Mouse (Mus musculus): Measurements from ENCODE around the gene Lrrc30. TPM values are rescaled to one million over a fixed set of nuclear protein-coding genes. Genes with fewer than 3 reads are reported as not detected.

Gene Lrrc30
- not detected in 2 replicates for polyA plus RNA-seq (2012)

DNA sequence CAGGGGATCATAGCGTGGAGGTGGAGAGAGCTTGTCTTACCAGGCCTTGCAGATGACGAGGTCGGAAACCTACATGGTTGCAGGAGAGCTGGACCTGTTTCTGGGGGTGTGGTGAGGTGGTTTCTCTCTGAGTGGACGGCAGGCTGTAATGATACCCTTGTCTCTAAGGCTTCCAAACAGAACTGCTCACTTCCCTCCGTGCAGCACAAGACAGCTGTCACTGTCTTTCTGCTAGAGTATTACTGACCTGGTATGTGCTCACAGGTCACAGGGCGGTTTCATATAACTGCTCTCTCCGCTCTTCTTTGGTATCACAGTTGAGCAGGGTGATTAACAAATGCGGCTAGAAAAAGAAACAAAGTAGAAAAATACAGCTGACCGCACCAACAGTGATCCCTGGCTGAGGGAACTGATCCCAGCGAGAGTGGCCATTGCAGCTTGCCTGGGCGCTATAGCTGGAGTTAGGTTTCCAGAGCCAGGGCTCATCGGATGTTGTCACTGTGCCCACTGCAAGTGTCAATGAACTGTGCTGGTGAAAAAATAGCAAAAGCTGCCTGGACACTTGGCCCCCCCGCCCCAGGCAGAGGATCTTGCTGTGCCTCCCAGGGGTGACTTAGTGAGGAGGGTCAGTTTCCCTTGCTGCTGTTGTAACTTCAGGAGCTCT, at the start of gene Lrrc30:
TSS of gene Lrrc30 (minus strand) at position 48 of the 664 bp plus-strand sequence.
- Histone ChIP-seq H3K36me3 (ENCODE audit: control insufficient read depth) (no peaks in the 10 kb centered on the region), H3K27me3 (ENCODE audit: control insufficient read depth) (no peaks in the 10 kb centered on the region), H3K9me3 (ENCODE audit: control insufficient read depth, low read length) (peaks cover 16% of the 10 kb centered on the region), H3K4me1 (ENCODE audit: control insufficient read depth) (no peaks in the 10 kb centered on the region), H3K4me3 (replicated peaks) (no peak within 1 kb of the TSS)
- TF ChIP-seq TAL1 (IDR thresholded peaks at IDR 0.05; ENCODE audit: low read length), result no peak

DNA sequence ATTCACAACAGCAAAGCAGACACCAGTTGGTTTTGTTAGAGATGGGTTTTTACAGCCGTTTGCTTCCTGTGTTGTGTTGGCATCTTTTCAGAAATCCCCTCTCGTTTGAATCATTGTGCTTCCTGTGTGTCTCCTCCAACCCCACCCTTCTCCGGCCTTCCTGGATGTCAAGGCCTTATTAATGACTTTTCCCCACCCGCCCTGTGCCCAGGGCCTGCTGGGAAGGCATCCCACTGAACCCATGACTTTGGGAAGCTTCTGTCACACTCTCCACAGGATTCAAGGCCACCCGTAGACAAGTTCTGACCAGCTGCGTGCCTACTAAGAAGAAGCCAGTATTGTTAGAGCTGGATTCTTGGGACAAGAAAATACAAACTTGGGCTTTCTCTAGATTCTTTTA, 48.6 kb upstream of the Lrrc30 start:
- H3K36me3 ChIP-seq (ENCODE audit: control insufficient read depth), result no peaks in the 10 kb centered on the region
- H3K4me3 ChIP-seq (replicated peaks), result no peak overlapping the region
- H3K4me1 ChIP-seq (ENCODE audit: control insufficient read depth), result no peaks in the 10 kb centered on the region
- no peaks in the 10 kb centered on the region for H3K27me3 ChIP-seq (ENCODE audit: control insufficient read depth)
- no peaks in the 10 kb centered on the region for H3K9me3 ChIP-seq (ENCODE audit: control insufficient read depth, low read length)
- TF ChIP-seq GATA1 (IDR thresholded peaks at IDR 0.05; ENCODE audit: low read length) (no peak), TAL1 (IDR thresholded peaks at IDR 0.05; ENCODE audit: low read length) (no peak)

DNA sequence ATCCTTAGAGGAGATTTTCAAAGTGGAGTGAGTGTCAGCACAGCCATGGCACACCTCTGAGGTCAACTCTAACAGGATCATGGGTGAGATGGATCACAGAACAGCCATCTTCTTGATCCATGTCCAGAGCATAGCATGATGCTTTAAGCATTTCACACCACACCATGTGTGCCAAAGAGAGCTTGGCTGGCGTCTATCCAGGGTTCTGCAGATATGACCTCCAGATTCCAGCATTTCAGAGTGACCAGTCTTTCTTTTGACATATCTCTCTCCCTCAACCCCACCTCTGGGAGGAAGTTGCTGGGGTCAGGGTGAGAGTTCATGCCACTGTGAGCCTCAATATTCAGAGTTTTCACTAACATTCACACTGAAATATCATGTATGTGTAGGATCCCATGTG, 46.1 kb upstream of the Lrrc30 start:
- no peaks in the 10 kb centered on the region for H3K9me3 ChIP-seq (ENCODE audit: control insufficient read depth, low read length)
- no peak overlapping the region for H3K4me3 ChIP-seq (replicated peaks)
- H3K27me3 ChIP-seq (ENCODE audit: control insufficient read depth), result no peaks in the 10 kb centered on the region
- H3K36me3 ChIP-seq (ENCODE audit: control insufficient read depth), result no peaks in the 10 kb centered on the region
- no peaks in the 10 kb centered on the region for H3K4me1 ChIP-seq (ENCODE audit: control insufficient read depth)
- TF ChIP-seq TAL1 (IDR thresholded peaks at IDR 0.05; ENCODE audit: low read length), result no peak
- TF ChIP-seq GATA1 (IDR thresholded peaks at IDR 0.05; ENCODE audit: low read length), result no peak

DNA sequence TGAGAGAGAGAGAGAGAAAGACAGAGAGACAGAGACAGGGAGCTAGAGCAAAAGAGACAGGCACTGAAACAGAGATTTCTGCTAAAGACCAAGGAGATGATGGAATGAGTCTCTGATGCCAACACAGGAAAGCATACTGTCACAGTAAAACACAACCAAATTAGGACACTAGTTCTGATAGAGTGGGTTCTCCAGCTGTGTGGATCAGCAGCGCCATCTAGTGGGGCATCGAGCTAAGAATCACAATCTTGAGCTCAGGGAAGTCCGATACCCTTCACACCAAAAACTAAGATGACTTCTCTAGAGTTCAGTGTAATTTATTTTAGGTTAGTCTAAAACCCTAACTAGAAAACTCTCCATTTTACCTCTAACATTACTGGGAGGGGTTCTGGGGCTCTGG, 35.5 kb upstream of the Lrrc30 start:
- no peak for TF ChIP-seq GATA1 (IDR thresholded peaks at IDR 0.05; ENCODE audit: low read length)
- no peak for TF ChIP-seq TAL1 (IDR thresholded peaks at IDR 0.05; ENCODE audit: low read length)
- Histone ChIP-seq H3K9me3 (ENCODE audit: control insufficient read depth, low read length) (peaks cover 4% of the 10 kb centered on the region), H3K4me3 (replicated peaks) (no peak overlapping the region), H3K27me3 (ENCODE audit: control insufficient read depth) (no peaks in the 10 kb centered on the region), H3K36me3 (ENCODE audit: control insufficient read depth) (no peaks in the 10 kb centered on the region), H3K4me1 (ENCODE audit: control insufficient read depth) (no peaks in the 10 kb centered on the region)

DNA sequence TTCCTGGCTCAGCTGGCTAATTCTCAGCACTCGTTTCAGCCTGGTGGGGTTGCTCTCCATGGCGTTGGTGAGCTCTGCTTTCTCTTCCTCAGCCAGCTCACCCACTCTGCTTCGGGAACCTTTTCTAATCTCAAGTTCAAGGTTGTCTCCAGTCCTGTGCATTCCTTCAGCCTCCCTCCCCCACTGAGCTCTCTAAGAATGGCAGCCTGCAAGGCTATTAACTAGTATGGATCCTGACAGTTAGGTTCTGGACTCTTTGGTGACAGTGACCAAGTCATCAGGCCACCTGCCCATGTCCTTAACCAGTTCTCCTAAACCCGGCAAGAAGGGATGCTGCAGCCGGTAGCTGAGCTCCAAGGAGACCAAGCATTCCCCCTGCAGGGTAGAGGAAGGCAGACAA, 34.5 kb upstream of the Lrrc30 start:
- Histone ChIP-seq H3K9me3 (ENCODE audit: control insufficient read depth, low read length) (peaks cover 4% of the 10 kb centered on the region), H3K27me3 (ENCODE audit: control insufficient read depth) (no peaks in the 10 kb centered on the region), H3K4me1 (ENCODE audit: control insufficient read depth) (no peaks in the 10 kb centered on the region), H3K4me3 (replicated peaks) (no peak overlapping the region), H3K36me3 (ENCODE audit: control insufficient read depth) (no peaks in the 10 kb centered on the region)
- TF ChIP-seq TAL1 (IDR thresholded peaks at IDR 0.05; ENCODE audit: low read length) (no peak), GATA1 (IDR thresholded peaks at IDR 0.05; ENCODE audit: low read length) (no peak)

DNA sequence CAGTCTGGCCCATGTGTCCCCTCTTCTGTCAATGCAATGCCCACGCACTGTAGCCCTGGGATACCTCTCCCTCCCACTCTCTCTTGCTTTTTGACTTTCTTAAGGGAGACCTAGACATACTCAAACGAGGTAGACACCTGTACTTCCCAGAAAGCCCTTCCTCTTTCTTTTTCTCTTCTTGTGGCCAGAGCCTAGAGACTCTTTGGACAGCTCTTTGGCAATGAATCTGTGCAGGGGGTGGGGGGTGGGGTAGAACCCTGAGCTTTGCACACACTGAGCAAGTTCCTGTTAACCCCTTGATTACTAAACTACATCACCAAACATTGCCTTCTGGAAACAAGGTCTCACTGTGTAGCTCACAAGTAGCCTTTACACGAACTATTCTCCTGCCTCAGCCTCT, 31.8 kb upstream of the Lrrc30 start:
- Histone ChIP-seq H3K4me3 (replicated peaks) (no peak overlapping the region), H3K9me3 (ENCODE audit: control insufficient read depth, low read length) (no peaks in the 10 kb centered on the region), H3K36me3 (ENCODE audit: control insufficient read depth) (no peaks in the 10 kb centered on the region), H3K27me3 (ENCODE audit: control insufficient read depth) (no peaks in the 10 kb centered on the region), H3K4me1 (ENCODE audit: control insufficient read depth) (no peaks in the 10 kb centered on the region)
- no peak for TF ChIP-seq TAL1 (IDR thresholded peaks at IDR 0.05; ENCODE audit: low read length)
- TF ChIP-seq GATA1 (IDR thresholded peaks at IDR 0.05; ENCODE audit: low read length), result no peak

DNA sequence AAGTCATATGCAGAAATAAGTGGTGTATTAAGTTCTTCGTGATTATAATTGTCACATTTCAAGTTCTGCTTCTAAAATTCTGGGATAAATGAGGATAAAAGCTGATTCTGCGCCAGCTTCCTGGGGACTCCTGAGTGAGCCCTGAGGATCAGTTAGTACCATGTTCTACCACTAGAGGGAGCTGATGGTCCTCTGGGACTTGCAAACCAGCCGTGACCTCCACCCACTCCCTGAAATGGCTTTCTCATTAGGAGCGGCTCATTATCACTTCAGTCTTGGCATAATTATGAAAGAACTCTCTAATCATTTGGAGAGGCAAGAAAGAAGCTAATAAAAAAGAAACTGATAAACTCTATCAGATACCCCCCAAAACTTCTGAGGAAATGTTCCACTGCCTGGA, 19.0 kb upstream of the Lrrc30 start:
- H3K4me1 ChIP-seq (ENCODE audit: control insufficient read depth), result no peaks in the 10 kb centered on the region
- no peaks in the 10 kb centered on the region for H3K9me3 ChIP-seq (ENCODE audit: control insufficient read depth, low read length)
- no peaks in the 10 kb centered on the region for H3K36me3 ChIP-seq (ENCODE audit: control insufficient read depth)
- TF ChIP-seq TAL1 (IDR thresholded peaks at IDR 0.05; ENCODE audit: low read length) (no peak), GATA1 (IDR thresholded peaks at IDR 0.05; ENCODE audit: low read length) (no peak)
- H3K27me3 ChIP-seq (ENCODE audit: control insufficient read depth), result no peaks in the 10 kb centered on the region
- H3K4me3 ChIP-seq (replicated peaks), result no peak overlapping the region

DNA sequence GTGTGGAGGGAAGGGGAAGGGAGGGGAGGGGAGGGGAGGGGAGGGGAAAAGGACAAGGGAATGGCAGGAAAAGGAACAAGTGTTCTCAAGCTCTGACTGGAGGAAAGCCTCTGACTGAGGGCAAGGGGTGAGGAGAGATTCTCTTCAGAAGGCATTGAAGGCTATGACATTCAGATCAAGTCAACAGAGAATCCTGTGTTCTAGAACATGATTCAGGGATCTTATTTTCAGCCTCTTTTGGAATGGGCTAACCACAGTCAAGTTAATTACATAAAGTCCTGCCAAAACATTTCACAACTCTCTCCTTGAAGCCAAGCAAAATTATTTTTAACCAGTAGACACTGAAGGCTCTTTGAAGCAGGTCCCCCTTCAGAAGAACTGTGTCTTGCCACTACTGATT, 9.1 kb upstream of the Lrrc30 start:
- Histone ChIP-seq H3K27me3 (ENCODE audit: control insufficient read depth) (no peaks in the 10 kb centered on the region), H3K36me3 (ENCODE audit: control insufficient read depth) (no peaks in the 10 kb centered on the region), H3K4me3 (replicated peaks) (no peak overlapping the region), H3K9me3 (ENCODE audit: control insufficient read depth, low read length) (peaks cover 2% of the 10 kb centered on the region; the same call in 1 of the 2 replicates), H3K4me1 (ENCODE audit: control insufficient read depth) (no peaks in the 10 kb centered on the region)
- TF ChIP-seq GATA1 (IDR thresholded peaks at IDR 0.05; ENCODE audit: low read length), result no peak
- TF ChIP-seq TAL1 (IDR thresholded peaks at IDR 0.05; ENCODE audit: low read length), result no peak

DNA sequence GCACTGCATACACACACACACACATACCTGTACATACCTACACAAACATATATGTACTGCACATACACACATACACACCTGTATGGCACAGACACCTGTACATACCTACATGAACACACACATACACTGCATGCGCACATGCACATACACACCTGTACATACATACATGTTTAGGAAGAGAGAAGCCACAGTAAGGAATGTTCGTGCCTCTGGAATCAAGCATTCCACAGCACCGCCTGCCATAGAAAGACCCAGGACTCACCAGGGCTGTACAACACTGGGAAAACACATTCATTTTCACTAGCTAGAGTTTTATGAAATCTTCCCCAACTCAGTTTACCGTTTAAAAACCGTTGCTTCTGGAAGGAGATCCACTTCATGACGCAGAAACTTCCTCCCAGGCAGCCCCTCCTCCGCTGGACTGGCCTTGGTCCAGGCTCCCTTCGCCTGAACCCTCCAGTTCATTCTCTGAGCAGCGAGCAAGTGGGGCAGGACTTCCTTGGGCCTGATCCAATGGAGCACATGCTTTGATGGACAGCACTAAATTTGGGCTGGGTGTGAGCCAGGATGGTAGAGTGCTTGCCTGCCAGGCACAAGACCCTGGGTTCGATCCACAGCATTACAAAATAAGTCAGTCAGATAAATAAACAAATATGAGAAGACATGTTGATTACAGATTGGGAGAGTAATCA, 5.7 kb upstream of the Lrrc30 start:
- H3K27me3 ChIP-seq (ENCODE audit: control insufficient read depth), result no peaks in the 10 kb centered on the region
- no peaks in the 10 kb centered on the region for H3K4me1 ChIP-seq (ENCODE audit: control insufficient read depth)
- TF ChIP-seq TAL1 (IDR thresholded peaks at IDR 0.05; ENCODE audit: low read length) (no peak), GATA1 (IDR thresholded peaks at IDR 0.05; ENCODE audit: low read length) (no peak)
- no peaks in the 10 kb centered on the region for H3K36me3 ChIP-seq (ENCODE audit: control insufficient read depth)
- H3K4me3 ChIP-seq (replicated peaks), result no peak overlapping the region
- no peaks in the 10 kb centered on the region; the same call in 1 of the 2 replicates for H3K9me3 ChIP-seq (ENCODE audit: control insufficient read depth, low read length)

All from erythroblast, embryonic 14.5 days (primary cell).